Mouse (Mus musculus): ENCODE measurements around the gene Gas7.

DNA sequence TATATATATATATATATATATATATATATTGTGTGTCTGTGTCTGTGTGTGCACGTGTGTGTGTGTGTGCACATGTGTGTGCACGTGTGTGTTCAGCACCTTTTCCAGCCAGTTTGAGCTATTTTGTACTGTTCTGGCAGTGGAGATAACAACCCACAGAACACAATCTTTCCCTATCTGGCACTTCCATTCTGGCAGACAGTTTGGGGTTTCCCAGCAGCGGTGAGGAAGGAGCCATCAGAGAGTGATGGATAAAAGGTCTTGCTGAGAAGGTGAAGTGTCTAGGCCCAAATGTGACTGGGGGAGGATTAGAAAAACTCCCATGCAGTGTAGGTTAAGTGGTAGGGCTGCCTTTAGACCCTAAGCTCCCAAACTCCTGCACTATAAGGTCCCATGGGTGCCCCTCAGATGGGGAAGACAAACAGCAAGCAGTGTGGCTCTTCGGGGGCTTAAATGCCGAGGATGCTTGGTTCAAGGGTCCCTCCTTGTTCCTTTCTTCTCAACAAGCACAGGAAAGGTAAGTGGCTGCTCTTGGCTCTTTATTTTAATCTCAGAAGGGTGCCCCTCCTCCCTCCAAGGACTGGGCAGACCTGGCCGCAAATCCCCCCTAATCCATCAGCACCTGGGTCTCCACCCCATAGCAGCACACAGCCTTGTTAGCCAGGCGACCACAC lies 239.6 kb downstream of the Gas7 start, which contains the start of gene Rcvrn:
- TF ChIP-seq CTCF (conservative IDR thresholded peaks at IDR 0.05; ENCODE audit: insufficient read depth, insufficient read length, low read depth, low read length) (no peak), POLR2A (IDR thresholded peaks at IDR 0.05; ENCODE audit: low read depth, low read length) (no peak)
